Mouse (Mus musculus): ENCODE results near the gene Mgat1. TPM values are rescaled to one million over a fixed set of nuclear protein-coding genes. Genes with fewer than 3 reads are reported as not detected.
A peak's percentile ranks its signal among the peaks of the same experiment; 100 is the strongest.

Gene Mgat1
- polyA plus RNA-seq, 1 experiment from 2014 or later, result 59.0 TPM

DNA sequence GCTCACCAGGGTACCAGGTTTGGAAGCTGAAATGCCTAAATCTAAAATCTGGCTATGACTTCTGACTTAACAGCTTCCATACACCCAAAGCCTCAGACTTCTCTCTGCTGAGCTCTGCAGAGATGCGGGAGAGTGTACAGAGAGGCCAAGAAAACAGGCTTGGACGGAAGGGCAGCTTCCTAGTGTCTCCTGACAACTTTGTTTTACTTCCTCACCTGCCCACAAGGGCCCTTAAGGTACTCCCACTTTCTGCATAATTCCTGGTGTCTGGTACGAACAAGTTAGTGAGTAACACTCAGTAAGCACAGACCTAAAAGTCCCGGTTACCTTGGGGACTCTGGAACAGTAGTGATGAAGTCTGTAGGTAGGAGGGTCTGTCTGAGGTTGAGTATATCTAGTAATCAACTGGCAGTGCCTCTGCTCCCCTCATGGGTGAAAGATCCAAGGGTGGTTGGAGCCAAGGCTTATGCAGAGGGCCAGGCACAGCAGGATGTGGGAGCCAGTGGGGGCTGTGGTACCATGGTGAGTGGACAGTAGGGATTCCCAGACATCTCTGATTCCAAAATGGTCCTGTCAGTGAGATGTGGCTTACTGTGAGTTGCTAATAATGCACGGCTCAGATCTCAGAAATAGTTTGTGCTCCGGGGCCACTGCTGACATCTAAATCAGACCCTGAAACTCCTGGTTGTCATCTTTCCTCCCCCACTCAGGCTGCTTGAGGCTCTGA is 5.1 kb downstream of the Mgat1 start:
- Histone ChIP-seq H3K9me3 (ENCODE audit: control insufficient read depth) (no peaks in the 10 kb centered on the region), H3K27me3 (replicated peaks; ENCODE audit: control insufficient read depth, insufficient read depth, low read length) (no peaks in the 10 kb centered on the region), H3K9ac (ENCODE audit: low read depth, low read length) (no peak overlapping the region), H3K4me3 (ENCODE audit: low read depth, low read length) (no peak overlapping the region), H3K4me1 (replicated peaks; ENCODE audit: control insufficient read depth, insufficient read depth, low read length) (peaks cover 40% of the 10 kb centered on the region), H3K4me2 (replicated peaks; ENCODE audit: low read depth) (peak overlapping the region; percentile 89), H3K36me3 (ENCODE audit: control insufficient read depth, insufficient read depth) (peaks cover 8% of the 10 kb centered on the region; the same call in 1 of the 2 replicates), H3K27ac (ENCODE audit: low read depth, low read length) (peak overlapping the region; percentile 41; the same call in 1 of the 2 replicates)
- ATAC-seq, result no peak
- TF ChIP-seq CTCF (IDR thresholded peaks at IDR 0.05; ENCODE audit: low read depth), result no peak
- 61% methylated on average over 6 of the region's 6 CpGs for WGBS

DNA sequence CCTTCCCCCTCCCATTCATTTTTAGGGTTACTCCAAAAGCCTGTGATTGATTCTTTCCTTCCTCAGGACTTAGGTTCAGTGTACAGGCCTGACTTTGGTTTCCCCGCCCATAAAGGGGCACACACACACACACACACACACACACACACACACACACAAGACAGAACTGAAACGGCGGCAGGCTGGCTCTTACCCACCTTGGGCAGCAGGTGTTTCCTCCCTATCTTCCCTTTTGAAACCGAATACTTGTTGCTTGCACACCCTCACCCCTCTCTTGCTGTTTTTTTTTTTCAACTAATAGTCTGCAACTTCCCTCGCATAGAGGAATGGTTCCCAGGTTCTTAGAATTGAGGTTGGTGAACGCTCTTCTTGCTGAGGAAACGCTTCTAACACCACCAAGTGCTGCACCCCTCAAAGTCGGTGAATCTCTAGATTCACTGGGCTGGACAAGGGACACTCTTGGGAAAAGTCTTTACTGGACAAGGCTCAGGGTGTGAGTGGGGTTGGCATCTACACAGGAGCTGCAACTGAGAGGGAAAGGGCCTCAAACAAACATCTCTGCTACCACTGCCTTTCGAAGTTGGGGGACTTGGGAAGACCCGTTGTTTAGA is 5.9 kb downstream of the Mgat1 start:
- Histone ChIP-seq H3K4me3 (ENCODE audit: low read depth, low read length) (peak overlapping the region; percentile 68), H3K4me1 (replicated peaks; ENCODE audit: control insufficient read depth, insufficient read depth, low read length) (peaks cover 37% of the 10 kb centered on the region), H3K9ac (ENCODE audit: low read depth, low read length) (peak overlapping the region; percentile 81), H3K36me3 (ENCODE audit: control insufficient read depth, insufficient read depth) (peaks cover 16% of the 10 kb centered on the region; the same call in 1 of the 2 replicates), H3K9me3 (ENCODE audit: control insufficient read depth) (no peaks in the 10 kb centered on the region), H3K27me3 (replicated peaks; ENCODE audit: control insufficient read depth, insufficient read depth, low read length) (no peaks in the 10 kb centered on the region), H3K27ac (ENCODE audit: low read depth, low read length) (peak overlapping the region; percentile 93), H3K4me2 (replicated peaks; ENCODE audit: low read depth) (peak overlapping the region; percentile 89)
- 11% methylated on average over 10 of the region's 10 CpGs for WGBS
- TF ChIP-seq CTCF (IDR thresholded peaks at IDR 0.05; ENCODE audit: low read depth), result no peak
- ATAC-seq, result no peak

DNA sequence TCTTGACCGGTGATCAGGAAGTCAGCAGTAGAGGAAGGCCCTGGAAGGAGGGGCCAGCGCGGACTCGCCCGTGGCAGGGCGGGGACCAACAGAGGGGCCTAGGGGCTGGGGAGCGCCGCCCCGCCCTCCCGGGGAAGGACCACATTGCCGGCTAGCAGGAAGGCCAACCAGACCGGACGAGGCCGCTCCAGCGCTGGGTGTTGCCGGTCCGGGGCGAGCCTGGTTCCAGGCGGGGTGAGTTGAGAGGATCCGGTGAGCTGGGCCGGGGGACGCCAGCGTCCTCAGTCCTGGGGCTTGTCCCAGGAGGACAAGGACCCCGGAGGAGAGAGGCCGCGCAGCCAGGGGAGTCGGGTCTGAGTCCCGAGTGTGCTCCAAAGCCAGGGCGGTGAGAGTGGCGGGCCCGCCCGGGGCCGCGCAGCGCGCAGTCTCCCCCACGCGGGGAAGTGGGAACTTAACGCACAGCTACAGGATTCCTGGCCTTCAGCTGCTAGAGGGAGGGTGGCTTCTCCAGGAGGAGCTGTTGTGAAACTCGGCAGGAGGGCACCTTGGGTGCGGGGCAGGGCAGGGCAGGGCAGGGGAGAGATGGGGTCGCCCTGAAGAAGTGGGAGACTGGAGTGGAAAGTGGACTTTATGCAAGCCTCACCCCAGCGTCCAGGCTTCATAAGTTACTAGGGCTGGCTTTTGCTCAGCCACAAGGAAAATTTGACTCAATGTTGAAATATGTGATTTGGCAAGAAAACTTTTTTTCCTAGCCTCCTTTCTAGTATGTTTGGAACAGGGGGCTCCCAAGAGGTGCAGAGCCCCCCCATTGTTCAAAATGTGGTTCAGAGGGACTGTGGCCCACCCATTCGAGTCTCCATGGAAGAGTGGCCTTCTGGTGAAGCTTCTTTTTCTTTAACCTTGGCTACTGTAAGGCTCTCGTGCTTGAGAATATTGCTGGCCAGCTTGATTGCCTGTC is 6.7 kb downstream of the Mgat1 start:
- Histone ChIP-seq H3K9me3 (ENCODE audit: control insufficient read depth) (no peaks in the 10 kb centered on the region), H3K4me2 (replicated peaks; ENCODE audit: low read depth) (peak overlapping the region; percentile 89), H3K27me3 (replicated peaks; ENCODE audit: control insufficient read depth, insufficient read depth, low read length) (no peaks in the 10 kb centered on the region), H3K4me3 (ENCODE audit: low read depth, low read length) (peak overlapping the region; percentile 68), H3K4me1 (replicated peaks; ENCODE audit: control insufficient read depth, insufficient read depth, low read length) (peaks cover 31% of the 10 kb centered on the region), H3K36me3 (ENCODE audit: control insufficient read depth, insufficient read depth) (peaks cover 23% of the 10 kb centered on the region; the same call in 1 of the 2 replicates), H3K9ac (ENCODE audit: low read depth, low read length) (peak overlapping the region; percentile 81), H3K27ac (ENCODE audit: low read depth, low read length) (peak overlapping the region; percentile 93)
- WGBS, result 2% methylated on average over 45 of the region's 45 CpGs
- peak; percentile 88 for ATAC-seq
- peak; percentile 65 for TF ChIP-seq CTCF (IDR thresholded peaks at IDR 0.05; ENCODE audit: low read depth)

DNA sequence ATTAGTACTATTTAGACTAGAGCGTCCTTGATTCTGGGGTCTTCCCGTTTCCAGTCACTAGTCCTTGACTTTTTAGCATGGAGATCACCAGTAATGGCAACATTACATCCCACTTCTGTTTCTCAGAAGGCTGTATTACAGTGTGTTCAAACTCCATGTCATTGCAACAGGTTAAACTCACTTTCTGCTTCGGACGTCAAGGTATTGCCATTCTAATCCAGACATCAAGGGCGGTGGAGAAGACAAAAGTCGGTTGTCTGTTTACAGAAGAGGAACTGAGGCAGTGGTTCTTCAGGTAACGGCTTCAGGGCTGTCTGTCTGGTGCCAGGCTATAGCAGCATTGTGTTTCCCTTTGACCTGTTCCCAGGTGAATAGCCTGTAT is 7.4 kb downstream of the Mgat1 start:
- no peak for TF ChIP-seq CTCF (IDR thresholded peaks at IDR 0.05; ENCODE audit: low read depth)
- peaks cover 29% of the 10 kb centered on the region for H3K4me1 ChIP-seq (replicated peaks; ENCODE audit: control insufficient read depth, insufficient read depth, low read length)

DNA sequence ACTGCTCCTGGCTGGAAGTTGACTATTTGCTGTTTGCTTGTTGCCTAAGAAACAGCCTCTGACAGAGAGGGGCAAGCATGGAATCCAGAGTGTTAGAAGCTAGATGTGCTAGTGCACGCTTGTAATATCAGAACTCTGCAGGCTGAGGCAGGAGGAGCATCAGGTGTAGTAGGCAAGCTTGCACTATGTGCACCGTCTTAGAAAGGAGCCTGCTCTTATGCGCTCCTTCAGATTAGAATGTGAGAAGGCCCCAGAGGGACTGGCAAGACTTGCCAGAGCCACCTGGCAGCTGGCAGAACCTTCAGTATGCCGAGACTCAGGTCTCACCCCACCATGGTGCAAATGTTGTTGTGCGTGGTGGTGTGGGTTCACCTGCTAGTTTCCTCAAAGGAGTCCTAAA is 8.1 kb downstream of the Mgat1 start:
- Histone ChIP-seq H3K9ac (ENCODE audit: low read depth, low read length) (no peak overlapping the region), H3K27ac (ENCODE audit: low read depth, low read length) (no peak overlapping the region)
- no peak for TF ChIP-seq CTCF (IDR thresholded peaks at IDR 0.05; ENCODE audit: low read depth)

More for the DNA sequence above, 7.4 kb downstream of the Mgat1 start:
- H3K9ac ChIP-seq (ENCODE audit: low read depth, low read length), result 0 out of 2 replicates have a peak overlapping the region, but pooled peaks have one; percentile 81
- H3K4me3 ChIP-seq (ENCODE audit: low read depth, low read length), result peak overlapping the region; percentile 68
- peak overlapping the region; percentile 89 for H3K4me2 ChIP-seq (replicated peaks; ENCODE audit: low read depth)
- no peaks in the 10 kb centered on the region for H3K27me3 ChIP-seq (replicated peaks; ENCODE audit: control insufficient read depth, insufficient read depth, low read length)
- no peak overlapping the region for H3K27ac ChIP-seq (ENCODE audit: low read depth, low read length)
- no peak for ATAC-seq
- H3K36me3 ChIP-seq (ENCODE audit: control insufficient read depth, insufficient read depth), result peaks cover 24% of the 10 kb centered on the region; the same call in 1 of the 2 replicates
- WGBS, result 42% methylated on average over 7 of the region's 7 CpGs
- H3K9me3 ChIP-seq (ENCODE audit: control insufficient read depth), result no peaks in the 10 kb centered on the region

More for the DNA sequence above, 8.1 kb downstream of the Mgat1 start:
- peaks cover 28% of the 10 kb centered on the region for H3K36me3 ChIP-seq (ENCODE audit: control insufficient read depth, insufficient read depth)
- ATAC-seq, result no peak
- WGBS, result 85% methylated on average over 5 of the region's 5 CpGs
- H3K9me3 ChIP-seq (ENCODE audit: control insufficient read depth), result no peaks in the 10 kb centered on the region
- H3K4me1 ChIP-seq (replicated peaks; ENCODE audit: control insufficient read depth, insufficient read depth, low read length), result peaks cover 32% of the 10 kb centered on the region
- H3K27me3 ChIP-seq (replicated peaks; ENCODE audit: control insufficient read depth, insufficient read depth, low read length), result no peaks in the 10 kb centered on the region
- H3K4me2 ChIP-seq (replicated peaks; ENCODE audit: low read depth), result peak overlapping the region; percentile 89
- no peak overlapping the region for H3K4me3 ChIP-seq (ENCODE audit: low read depth, low read length)
